Mouse (Mus musculus): ENCODE measurements at regions not wholly inside any gene's neighbourhood (a gene's known extent, or its start where the extent isn't known, plus 50 kb on each side); places are given as distances from the start of the nearest gene placed in this dataset.

- no peak for ATAC-seq (ENCODE audit: low read depth)
- WGBS = 70% methylated on average over 2 of the region's 2 CpGs
- Histone ChIP-seq H3K36me3 (no peaks in the 10 kb centered on the region), H3K27me3 (no peaks in the 10 kb centered on the region), H3K27ac (replicated peaks) (no peak overlapping the region), H3K4me1 (replicated peaks) (no peaks in the 10 kb centered on the region), H3K4me3 (no peak overlapping the region), H3K9ac (no peak overlapping the region), H3K4me2 (no peak overlapping the region), H3K9me3 (no peaks in the 10 kb centered on the region)
Observed at GRCm38 (mm10) chr11:111282283-111282682, 216.3 kb downstream of the Kcnj2 start.

DNA sequence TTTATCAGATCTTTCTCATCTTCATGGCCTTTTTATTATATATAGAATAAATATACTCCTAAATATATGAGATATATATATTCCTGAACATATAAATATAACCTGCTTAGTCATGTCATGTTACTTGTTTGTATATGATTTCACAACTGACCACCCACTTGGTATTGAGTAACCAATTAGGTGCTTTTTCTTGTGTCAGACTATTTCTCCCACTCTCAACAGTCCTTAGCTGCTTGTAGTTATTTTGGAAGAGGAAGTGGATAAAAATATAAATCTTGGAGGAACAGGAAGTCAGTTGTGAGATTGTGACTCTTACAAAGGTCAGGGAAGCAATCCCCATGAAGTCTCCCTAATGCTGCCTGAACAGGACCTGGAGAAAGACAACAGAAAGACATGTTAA, 224.6 kb downstream of the Kcnj2 start:
- no peaks in the 10 kb centered on the region for H3K4me1 ChIP-seq (replicated peaks)
- no peak overlapping the region for H3K9ac ChIP-seq
- no peak for ATAC-seq (ENCODE audit: low read depth)
- no peak overlapping the region for H3K27ac ChIP-seq (replicated peaks)
- no peaks in the 10 kb centered on the region for H3K36me3 ChIP-seq
- H3K27me3 ChIP-seq = no peaks in the 10 kb centered on the region
- H3K4me3 ChIP-seq = no peak overlapping the region
- H3K9me3 ChIP-seq = no peaks in the 10 kb centered on the region
- H3K4me2 ChIP-seq = no peak overlapping the region

- no peak overlapping the region for H3K27ac ChIP-seq (replicated peaks)
- H3K27me3 ChIP-seq = no peaks in the 10 kb centered on the region
- 0 out of 2 replicates have a peak overlapping the region, but pooled peaks have one; percentile 17 for H3K9ac ChIP-seq
- peak overlapping the region; percentile 9 for H3K4me3 ChIP-seq
- 8% methylated on average over 9 of the region's 9 CpGs for WGBS
- no peaks in the 10 kb centered on the region for H3K36me3 ChIP-seq
- peak; percentile 92 for ATAC-seq (ENCODE audit: low read depth)
- H3K4me1 ChIP-seq (replicated peaks) = peaks cover 14% of the 10 kb centered on the region
- no peaks in the 10 kb centered on the region for H3K9me3 ChIP-seq
- peak overlapping the region; percentile 48 for H3K4me2 ChIP-seq
Observed at GRCm38 (mm10) chr11:111296309-111296721, 230.4 kb downstream of the Kcnj2 start.

GRCm38 (mm10) chr11:111312802-111313201, 246.8 kb downstream of the Kcnj2 start:
- no peaks in the 10 kb centered on the region for H3K9me3 ChIP-seq
- H3K4me3 ChIP-seq = no peak overlapping the region
- no peaks in the 10 kb centered on the region for H3K27me3 ChIP-seq
- 55% methylated on average over 3 of the region's 3 CpGs for WGBS
- H3K27ac ChIP-seq (replicated peaks) = no peak overlapping the region
- 0 out of 2 replicates have a peak, but pooled peaks cover 9% of the 10 kb centered on the region for H3K4me1 ChIP-seq (replicated peaks)
- no peak overlapping the region for H3K4me2 ChIP-seq
- no peak overlapping the region for H3K9ac ChIP-seq
- H3K36me3 ChIP-seq = no peaks in the 10 kb centered on the region
- ATAC-seq (ENCODE audit: low read depth) = no peak

GRCm38 (mm10) chr11:111313566-111313965, 247.6 kb downstream of the Kcnj2 start:
- Histone ChIP-seq H3K4me3 (no peak overlapping the region), H3K27me3 (no peaks in the 10 kb centered on the region), H3K9me3 (no peaks in the 10 kb centered on the region), H3K9ac (no peak overlapping the region), H3K4me1 (replicated peaks) (0 out of 2 replicates have a peak, but pooled peaks cover 9% of the 10 kb centered on the region), H3K4me2 (no peak overlapping the region), H3K27ac (replicated peaks) (no peak overlapping the region), H3K36me3 (no peaks in the 10 kb centered on the region)
- WGBS = 42% methylated on average over 3 of the region's 3 CpGs
- ATAC-seq (ENCODE audit: low read depth) = no peak

DNA sequence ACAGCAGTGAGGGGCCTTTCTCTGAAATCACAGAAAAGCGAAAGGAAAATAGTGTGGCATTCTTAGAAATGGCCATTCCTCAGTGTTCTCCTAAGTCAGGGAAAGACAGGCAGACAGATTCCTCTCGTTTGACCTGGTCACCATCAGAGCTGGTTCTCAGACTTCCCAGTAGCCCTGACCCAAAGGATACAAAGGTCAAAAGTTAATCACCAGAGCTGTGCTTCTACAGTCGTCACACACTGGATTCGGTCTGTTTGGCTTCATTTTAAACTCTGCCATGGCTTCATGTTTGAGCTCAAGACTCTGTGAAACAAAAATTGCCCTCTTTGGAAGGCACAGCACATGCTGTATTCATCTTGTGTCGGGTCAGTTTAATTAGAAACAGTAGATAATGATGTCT, 255.6 kb downstream of the Kcnj2 start:
- no peak for ATAC-seq (ENCODE audit: low read depth)
- Histone ChIP-seq H3K4me2 (no peak overlapping the region), H3K9me3 (no peaks in the 10 kb centered on the region), H3K4me3 (no peak overlapping the region), H3K27ac (replicated peaks) (no peak overlapping the region), H3K4me1 (replicated peaks) (no peaks in the 10 kb centered on the region), H3K9ac (no peak overlapping the region), H3K27me3 (no peaks in the 10 kb centered on the region), H3K36me3 (no peaks in the 10 kb centered on the region)
- WGBS = 61% methylated on average over 5 of the region's 5 CpGs

DNA sequence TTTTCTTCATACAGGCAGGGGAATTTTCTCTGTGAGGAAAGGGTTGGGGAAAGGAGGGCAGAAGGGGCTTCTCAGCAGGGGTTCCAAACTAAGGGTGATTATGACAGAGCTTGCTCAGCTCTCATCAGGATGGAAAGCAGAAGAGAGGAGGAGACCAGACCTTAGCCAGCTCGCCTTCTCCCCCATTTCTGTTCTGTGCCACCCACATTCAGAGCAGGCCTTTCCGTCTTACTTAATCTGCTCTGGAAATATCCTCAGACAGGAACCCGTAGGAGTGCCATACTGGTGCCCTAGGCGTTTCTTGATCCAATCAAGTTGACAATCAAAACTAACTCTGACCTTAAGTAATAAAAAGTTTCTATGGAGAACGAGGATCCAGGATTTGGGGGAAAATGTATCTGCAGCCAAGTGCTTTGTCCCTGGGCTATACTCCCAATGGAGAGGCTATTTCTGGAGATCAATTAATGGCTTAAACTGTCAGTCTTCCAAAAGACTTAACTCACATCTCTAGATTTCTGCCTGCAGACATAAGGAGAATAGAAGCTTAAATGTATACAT, 258.6 kb downstream of the Kcnj2 start:
- Histone ChIP-seq H3K4me1 (replicated peaks) (no peaks in the 10 kb centered on the region), H3K9me3 (no peaks in the 10 kb centered on the region), H3K4me3 (no peak overlapping the region), H3K9ac (no peak overlapping the region), H3K27me3 (no peaks in the 10 kb centered on the region), H3K27ac (replicated peaks) (no peak overlapping the region), H3K4me2 (no peak overlapping the region), H3K36me3 (no peaks in the 10 kb centered on the region)
- no peak for ATAC-seq (ENCODE audit: low read depth)
- 85% methylated on average over 5 of the region's 5 CpGs for WGBS

- Histone ChIP-seq H3K36me3 (no peaks in the 10 kb centered on the region), H3K27ac (replicated peaks) (no peak overlapping the region), H3K9ac (no peak overlapping the region), H3K27me3 (no peaks in the 10 kb centered on the region), H3K4me1 (replicated peaks) (no peaks in the 10 kb centered on the region), H3K4me2 (no peak overlapping the region), H3K4me3 (no peak overlapping the region), H3K9me3 (no peaks in the 10 kb centered on the region)
- 87% methylated on average over 3 of the region's 3 CpGs for WGBS
- no peak for ATAC-seq (ENCODE audit: low read depth)
Observed at GRCm38 (mm10) chr11:111326915-111327314, 261.0 kb downstream of the Kcnj2 start.

GRCm38 (mm10) chr11:111328258-111328657, 262.3 kb downstream of the Kcnj2 start:
- H3K4me2 ChIP-seq = no peak overlapping the region
- no peaks in the 10 kb centered on the region for H3K36me3 ChIP-seq
- no peak overlapping the region for H3K4me3 ChIP-seq
- H3K9me3 ChIP-seq = no peaks in the 10 kb centered on the region
- H3K27ac ChIP-seq (replicated peaks) = no peak overlapping the region
- no peak overlapping the region for H3K9ac ChIP-seq
- H3K27me3 ChIP-seq = no peaks in the 10 kb centered on the region
- WGBS = 69% methylated on average over 1 of the region's 1 CpGs
- no peaks in the 10 kb centered on the region for H3K4me1 ChIP-seq (replicated peaks)
- no peak for ATAC-seq (ENCODE audit: low read depth)

DNA sequence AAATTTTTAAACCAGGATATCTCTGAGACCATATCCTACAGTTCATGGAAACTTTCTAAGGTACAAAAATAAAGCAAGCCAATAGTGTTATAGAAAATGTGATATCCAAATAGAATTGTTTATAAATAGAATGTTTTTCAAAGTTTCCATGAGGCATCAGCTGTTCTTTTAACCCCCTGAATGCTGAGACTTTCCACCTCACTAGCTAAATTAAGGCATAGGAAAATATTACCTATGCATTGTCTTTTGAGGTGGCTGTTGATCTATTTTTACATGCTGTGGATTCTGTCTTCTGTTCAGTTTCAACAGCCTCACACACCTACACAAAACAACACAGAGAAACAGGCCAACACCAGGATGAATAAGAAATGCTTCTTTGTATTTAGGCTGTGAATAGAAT, 265.6 kb downstream of the Kcnj2 start:
- Histone ChIP-seq H3K9me3 (no peaks in the 10 kb centered on the region), H3K4me1 (replicated peaks) (no peaks in the 10 kb centered on the region), H3K4me2 (no peak overlapping the region), H3K36me3 (no peaks in the 10 kb centered on the region), H3K4me3 (no peak overlapping the region), H3K27me3 (no peaks in the 10 kb centered on the region), H3K27ac (replicated peaks) (no peak overlapping the region), H3K9ac (no peak overlapping the region)
- no peak for ATAC-seq (ENCODE audit: low read depth)

- no peak overlapping the region for H3K4me2 ChIP-seq
- H3K4me3 ChIP-seq = no peak overlapping the region
- no peak for ATAC-seq (ENCODE audit: low read depth)
- H3K9me3 ChIP-seq = no peaks in the 10 kb centered on the region
- no peaks in the 10 kb centered on the region for H3K27me3 ChIP-seq
- H3K4me1 ChIP-seq (replicated peaks) = no peaks in the 10 kb centered on the region
- H3K9ac ChIP-seq = no peak overlapping the region
- no peaks in the 10 kb centered on the region for H3K36me3 ChIP-seq
- WGBS = 77% methylated on average over 3 of the region's 3 CpGs
- H3K27ac ChIP-seq (replicated peaks) = no peak overlapping the region
Observed at GRCm38 (mm10) chr11:111333021-111333420, 267.1 kb downstream of the Kcnj2 start.

DNA sequence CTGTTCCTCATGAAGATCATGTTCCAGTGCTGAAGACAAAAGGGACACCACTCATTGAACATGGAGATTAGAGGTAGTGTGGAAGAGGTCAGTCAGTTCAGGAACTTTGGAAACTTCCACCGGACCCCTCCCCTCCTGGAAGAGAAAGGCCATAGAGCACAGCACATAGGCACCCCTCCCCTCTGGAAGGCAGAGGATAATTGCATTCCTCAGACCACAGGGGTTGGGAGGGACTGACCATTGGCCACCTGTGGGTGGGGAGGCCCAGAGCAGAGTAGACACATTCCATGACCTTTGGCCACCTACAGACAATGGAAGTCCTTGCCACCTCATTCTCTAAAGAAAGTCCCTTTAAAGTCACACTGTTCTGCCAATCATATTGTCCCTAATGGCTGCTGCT, 281.6 kb downstream of the Kcnj2 start:
- 19% methylated on average over 1 of the region's 1 CpGs for WGBS
- Histone ChIP-seq H3K9ac (no peak overlapping the region), H3K27ac (replicated peaks) (no peak overlapping the region), H3K4me1 (replicated peaks) (no peaks in the 10 kb centered on the region), H3K4me2 (no peak overlapping the region), H3K4me3 (no peak overlapping the region), H3K27me3 (no peaks in the 10 kb centered on the region), H3K36me3 (no peaks in the 10 kb centered on the region), H3K9me3 (no peaks in the 10 kb centered on the region)
- no peak for ATAC-seq (ENCODE audit: low read depth)

GRCm38 (mm10) chr11:111350028-111350427, 284.1 kb downstream of the Kcnj2 start:
- 68% methylated on average over 4 of the region's 4 CpGs for WGBS
- H3K4me3 ChIP-seq = no peak overlapping the region
- no peak for ATAC-seq (ENCODE audit: low read depth)
- no peaks in the 10 kb centered on the region for H3K27me3 ChIP-seq
- no peak overlapping the region for H3K9ac ChIP-seq
- H3K9me3 ChIP-seq = no peaks in the 10 kb centered on the region
- H3K4me1 ChIP-seq (replicated peaks) = no peaks in the 10 kb centered on the region
- no peaks in the 10 kb centered on the region for H3K36me3 ChIP-seq
- no peak overlapping the region for H3K27ac ChIP-seq (replicated peaks)
- H3K4me2 ChIP-seq = no peak overlapping the region
